Mouse (Mus musculus) adrenal gland, adult 2 months (tissue): ENCODE results near the gene Fermt1. TPM values are rescaled to one million over a fixed set of nuclear protein-coding genes. Genes with fewer than 3 reads are reported as not detected.

ENCODE experiments used
- DNase-seq: peaks from one replicate; pipeline ENCODE4 v3.0.0; 2021
- polyA plus RNA-seq: library from polyadenylated mRNA; depleted of rRNA; stranded (reverse); fragments of >200 nt; gene quantifications from 2 replicates; pipeline ENCODE4 v1.2.3, GENCODE M21; 2012
- total RNA-seq, 2 experiments: library from RNA; stranded (reverse); gene quantifications; 2 replicates each; pipeline ENCODE4 v1.2.3; 2021

Fermt1 gene
- total and polyA plus RNA-seq, 3 experiments: not detected

DNA sequence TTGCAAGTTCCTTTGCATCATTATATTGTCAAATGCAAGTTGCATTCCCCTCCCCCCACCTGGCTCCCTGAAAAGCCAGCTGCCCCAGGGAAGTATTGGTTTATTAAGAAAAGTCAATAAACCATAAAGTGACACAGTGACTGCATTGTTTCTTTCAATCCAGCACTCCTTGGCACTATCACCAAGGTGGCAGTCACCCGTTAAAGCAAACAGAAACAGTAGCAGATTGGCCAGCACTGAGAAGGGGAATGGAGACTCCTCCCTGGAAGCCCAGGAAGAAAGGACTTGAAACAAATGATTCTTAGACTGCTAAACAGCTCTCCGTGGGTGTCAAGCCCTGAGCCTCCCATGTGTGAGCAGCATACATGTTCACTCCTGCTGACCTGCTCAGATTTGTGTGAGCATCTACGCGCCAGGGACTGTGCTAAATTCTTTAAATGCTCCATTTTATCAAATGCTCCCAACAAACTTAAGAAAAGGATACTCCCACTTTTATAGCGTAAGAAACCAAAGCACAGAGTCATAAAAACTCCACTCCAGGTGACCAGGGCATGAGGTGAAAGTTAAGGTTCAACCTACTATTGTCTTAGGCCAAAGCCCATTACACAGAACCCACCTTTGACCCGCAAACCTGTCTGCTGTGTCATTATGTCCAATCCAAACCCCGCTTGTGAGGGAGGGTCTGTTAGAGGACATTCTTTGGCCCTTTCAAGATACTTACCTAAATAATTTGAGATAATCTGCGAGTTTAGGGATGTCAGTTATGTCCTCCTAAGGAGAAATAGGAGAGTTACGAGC lies 23.4 kb downstream of the Fermt1 start:
- DNase-seq: no peak

DNA sequence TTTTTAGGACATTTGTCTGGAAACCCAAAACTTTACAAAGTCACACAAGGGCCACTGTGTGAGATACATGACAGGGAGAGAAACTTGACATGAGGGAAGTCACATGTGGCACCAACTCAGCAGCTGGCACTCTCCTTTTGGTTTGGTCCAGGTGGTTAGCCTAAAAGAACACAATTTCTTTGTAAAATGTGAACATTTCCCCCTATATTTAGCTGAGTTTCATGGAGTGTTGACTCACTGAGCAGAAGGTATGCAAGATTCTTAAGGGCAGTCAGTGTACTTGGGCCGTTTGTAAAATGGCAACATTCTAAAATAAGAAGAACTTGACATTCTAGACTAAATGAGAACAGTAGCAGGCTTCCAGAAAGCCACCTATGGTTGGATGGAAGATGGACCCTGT lies 30.9 kb downstream of the Fermt1 start:
- DNase-seq: no peak

DNA sequence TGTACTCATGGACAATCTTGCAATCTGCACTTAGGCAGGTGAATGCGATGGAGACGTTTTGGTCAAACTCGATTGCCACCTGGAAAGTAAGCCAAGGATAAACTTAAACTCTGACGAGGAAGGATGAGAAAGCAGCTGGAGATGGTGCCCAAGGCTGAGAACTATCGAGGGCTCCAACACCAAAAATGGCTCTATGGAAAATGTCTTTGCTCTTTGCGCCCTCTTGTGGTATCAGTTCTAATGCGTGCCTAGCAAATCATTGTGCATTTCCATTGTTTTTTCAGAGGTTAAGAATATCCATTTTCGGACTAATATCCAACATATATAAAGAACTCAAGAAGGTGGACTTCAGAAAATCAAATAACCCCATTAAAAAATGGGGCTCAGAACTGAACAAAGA lies 38.9 kb downstream of the Fermt1 start:
- DNase-seq: peak; percentile 60

DNA sequence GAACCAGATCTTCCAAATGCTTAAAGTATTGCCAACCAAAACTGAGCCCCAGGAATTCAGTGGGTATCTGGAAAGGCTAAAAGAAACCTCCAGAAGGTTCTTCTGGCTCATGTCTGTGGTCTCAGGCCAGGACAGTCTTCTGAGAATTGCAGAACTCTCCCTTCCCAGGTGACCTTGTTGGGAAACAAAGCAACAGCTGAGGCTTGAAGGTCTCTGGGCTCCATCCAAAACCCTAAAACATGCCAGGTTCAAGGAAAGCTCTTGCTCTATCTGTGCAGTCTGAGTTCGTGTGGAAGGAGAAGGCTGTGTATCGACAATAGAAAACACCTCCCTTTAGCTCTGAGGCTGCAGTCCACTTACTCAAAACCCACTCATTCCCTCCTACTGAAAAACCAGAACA lies 40.7 kb downstream of the Fermt1 start:
- DNase-seq: peak; percentile 70

DNA sequence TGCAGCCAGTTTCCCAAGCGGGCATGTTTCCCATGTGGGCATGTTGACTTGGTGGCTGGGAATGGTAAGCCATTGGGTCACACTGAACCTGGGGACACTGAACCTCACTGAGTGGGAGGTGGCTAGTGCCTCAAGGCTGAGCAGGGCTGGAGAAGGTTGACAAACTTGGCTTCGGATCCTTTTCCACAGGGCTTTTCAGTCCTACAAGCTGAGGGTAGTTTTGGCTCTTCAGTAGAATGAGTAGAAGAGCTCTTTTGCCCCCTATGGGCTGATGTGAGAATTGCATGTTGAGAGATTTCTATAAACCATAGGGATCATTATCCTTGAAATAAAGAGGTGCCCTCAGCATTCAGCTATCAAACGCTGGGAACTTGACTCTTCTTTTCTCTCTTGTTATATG lies 42.2 kb downstream of the Fermt1 start:
- peak; percentile 85 for DNase-seq

DNA sequence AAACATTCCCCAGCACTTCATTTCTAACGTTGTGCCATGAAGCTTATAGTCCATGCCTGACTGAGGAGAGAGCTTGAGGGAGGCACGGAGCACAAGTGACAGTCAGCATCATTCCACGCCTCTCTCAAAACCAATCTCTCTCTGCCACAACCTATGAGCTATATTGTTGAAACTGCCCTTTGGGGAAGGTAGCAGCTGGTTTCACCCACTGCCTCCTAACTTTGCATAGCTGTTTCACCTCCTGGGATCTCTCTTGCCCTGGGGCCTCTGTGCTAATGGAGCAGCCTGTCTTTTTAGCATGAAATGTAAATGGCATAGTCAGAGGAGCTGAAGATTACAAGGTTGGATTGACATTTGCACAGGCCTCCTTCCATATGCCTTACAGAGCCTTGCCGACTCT lies 43.6 kb downstream of the Fermt1 start:
- DNase-seq: no peak

DNA sequence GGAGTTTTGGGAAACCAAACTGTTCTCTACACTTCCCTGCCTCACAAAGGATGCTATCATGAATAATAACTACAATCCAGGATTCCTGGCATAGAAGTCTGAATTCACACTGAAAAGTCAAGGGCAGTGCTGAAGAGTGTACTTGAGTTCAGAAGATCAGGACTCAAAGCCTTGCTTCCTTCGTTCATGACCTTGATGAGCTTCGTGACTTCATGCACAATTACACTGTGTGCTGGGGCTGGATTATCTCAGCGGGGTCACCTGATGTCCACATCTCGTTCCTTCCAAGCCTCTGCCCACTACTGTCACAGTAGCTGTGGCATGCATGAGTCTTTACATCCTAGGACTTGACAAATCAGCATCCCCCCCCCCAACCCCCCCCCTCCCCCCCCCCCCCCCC lies 44.1 kb downstream of the Fermt1 start:
- peak; percentile 62 for DNase-seq

DNA sequence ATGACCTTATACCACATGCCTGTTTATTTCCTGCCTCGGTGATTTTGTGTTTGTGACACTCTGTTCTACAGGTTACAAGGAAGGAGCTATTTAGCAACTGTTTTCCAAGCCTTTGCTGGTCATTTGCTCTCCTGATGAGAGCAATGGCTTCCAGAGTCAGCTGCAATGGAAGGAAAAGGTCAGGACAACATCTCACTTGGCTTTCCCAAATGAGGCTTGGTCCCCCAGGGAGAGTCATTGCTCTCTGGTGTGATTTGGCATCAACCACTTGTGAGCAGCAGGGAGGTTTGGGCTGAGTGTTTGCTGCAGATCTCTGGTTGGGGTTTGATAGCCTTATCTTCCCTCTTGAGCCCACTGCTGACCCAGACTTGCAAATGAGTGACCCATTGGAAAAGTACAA lies 45.1 kb downstream of the Fermt1 start:
- no peak for DNase-seq

DNA sequence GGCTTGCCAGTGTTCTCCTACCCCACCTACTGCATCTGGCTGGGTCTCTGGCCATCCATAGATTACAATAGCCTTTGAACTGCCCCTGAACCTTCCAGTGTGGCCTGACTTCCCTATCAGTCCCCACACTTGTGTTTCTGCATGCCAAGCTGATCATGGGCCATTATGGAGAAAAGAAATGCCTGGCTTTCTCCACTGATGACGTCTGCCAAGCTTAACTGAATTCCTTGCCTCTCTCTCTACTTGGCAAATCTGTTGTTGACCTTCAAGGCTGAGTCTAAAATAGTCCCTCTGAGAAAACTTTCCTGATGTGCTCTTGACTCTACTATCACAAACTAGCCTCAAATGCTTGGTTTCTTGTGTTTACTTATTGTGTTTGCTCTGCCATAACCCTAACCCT lies 47.5 kb downstream of the Fermt1 start:
- no peak for DNase-seq

DNA sequence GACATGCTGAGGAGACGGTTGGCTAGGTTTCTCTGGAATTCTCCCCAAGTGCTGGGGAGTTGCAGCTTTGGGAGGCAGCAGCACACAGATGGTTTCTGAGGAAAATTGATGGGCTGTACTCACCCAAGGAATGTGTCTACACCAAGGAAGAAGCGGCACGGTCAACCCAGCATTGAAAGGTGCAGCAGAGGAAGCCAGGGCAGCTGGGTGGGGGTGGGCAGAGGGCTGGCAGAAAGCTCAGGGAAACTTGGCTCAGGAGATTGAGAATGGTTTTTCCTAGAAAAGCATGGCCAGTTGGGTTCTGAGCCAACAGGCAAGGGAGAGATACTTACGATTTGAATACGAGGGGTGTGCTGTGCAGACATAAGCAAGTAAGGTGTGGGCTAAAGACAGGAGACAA lies 51.9 kb downstream of the Fermt1 start:
- DNase-seq: no peak

DNA sequence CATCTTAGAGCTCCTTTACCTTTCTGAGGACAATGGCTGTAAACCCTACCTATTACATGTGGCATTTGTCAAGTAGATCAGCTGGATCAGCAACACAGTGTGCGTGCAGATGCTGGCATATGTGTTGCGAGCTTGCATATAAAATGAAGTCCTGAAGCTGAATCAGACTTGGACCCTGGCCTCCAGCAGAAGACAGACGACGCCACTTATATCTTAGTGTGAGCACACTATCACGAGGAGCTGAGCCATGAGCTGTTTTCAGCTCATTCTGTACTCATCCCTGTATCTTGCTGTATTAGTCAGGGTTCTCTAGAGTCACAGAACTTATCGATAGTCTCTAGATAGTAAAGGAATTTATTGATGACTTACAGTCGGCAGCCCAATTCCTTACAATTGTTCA lies 60.4 kb downstream of the Fermt1 start:
- no peak for DNase-seq

DNA sequence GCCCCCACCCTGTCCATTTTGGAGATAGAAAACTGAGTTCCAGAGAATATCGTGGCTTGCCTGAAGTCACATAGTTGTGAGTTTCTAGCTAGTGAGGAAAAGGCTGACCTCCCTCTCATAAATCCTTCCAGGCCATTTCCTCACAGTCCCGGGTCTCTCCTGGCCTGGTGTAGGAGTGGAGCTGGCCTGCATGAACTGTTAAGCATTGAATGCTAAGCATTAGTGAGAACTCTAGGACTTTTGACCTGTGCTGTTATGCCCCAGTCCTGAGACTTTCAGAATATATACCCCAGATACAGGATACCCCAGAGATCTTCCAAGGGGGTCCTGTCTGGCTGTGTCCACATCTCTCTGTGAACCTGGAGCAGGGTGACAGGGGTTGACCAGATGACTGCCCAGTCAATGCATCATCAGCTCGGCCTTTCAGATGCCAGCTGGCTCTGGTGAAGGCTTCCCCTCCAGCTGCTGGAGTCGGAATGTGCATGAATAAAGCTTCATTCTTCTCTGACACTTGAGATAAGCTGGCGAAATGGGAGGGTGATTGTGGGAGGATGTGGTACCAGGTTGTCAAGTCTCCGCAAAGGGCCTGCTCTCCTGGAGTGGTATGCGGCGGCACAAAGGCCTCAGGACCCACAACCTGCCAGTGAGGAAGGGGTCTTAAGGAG lies 61.3 kb downstream of the Fermt1 start:
- DNase-seq: peak; percentile 82

DNA sequence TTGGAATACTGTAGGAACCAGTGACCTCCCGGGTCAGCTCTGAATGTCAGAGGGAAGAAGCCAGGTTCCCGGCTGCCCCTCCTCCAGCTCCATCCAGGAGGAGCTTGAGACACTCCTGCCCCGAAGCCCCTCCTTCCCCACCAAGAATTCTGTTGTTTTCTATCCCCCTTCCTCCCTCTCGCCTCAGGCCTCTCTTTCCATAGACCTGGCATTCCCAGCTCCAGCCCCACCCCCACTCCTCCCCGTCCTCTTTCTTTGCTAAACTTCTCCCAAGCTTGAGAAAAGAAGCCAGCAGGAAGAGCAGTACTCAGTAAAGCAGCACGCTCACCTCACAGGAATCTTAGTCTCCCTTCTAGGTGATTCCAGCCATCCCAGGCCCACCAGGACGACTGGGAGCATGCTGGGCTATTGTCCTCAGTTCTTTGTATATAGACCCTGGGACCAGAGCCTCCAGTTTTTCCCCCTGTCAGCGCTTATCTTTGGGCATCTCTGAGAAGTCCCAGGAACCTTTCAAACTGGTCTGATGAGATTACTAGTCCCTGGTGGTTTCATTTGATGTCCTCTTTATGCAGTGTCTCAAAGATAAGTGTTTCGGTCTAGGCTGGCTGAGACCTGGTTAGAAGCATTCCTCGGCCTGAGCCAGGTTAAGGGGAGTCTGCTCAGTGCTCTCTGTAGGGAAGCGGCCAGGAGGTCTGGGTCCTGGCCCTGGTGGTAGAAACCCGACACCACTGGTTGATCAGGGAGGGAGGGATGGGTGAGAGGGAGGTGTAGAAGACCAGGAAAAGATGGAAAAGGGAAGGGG lies 64.7 kb downstream of the Fermt1 start, which contains the start of gene Lrrn4:
Lrrn4 (minus strand) TSS at position 48 of the 802 bp plus-strand sequence.
- DNase-seq: no peak

DNA sequence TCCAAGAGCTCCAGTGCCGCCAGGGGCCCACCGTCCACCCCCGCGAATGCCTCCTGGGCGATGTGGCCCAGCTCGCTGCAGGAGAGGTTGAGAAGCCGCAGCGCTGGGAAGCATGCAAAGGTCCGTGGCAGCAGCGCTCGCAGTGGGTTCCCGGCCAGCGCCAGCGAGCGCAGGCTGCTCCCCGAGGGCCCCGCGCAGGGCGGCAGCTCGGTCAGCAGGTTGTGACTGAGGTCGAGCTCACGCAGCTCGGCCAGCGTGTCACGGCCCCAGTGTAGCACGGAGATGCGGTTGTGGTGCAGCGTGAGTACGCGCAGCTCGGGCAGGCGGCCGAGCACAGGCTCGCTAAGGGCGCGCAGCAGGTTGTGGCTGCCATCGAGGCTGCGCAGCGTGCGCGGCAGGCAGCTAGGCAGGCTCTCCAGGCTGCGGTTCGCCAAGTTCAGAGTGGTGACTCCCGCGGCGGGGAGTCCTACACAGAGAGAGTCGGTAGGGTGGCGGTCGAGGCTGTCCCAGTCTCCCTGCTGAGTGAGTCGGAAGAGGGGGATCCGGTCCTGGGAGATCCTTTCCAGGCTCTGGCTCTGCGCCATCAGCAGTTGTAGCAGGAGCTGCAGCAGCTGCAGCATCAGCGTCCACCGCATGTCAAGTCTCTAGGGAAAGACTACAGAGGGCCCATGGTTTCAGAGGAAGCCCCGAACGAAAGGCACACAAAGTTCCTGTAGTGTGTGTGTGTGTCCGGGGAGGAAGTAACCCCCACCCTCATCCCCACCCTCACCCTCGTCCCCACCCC lies 66.3 kb downstream of the Fermt1 start:
- peak; percentile 65 for DNase-seq

DNA sequence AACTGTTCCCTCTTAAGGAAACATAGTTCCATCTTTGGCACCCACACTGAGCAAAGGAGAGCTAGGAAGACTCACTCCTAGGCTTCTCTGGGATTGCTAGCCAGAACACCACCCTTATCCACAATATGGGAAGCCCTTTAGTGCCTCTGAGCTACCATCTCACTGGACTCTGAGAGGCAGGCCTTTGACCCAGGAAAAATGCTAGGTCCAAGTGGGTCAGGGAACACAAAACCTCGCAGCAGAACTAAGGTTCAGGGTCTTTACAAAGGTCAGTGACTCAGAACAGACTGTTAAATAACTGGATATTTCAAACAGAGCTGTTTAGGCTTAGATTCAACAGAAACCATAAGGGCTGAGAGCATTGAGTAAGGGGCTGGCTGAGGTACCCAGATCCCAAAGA lies 68.7 kb downstream of the Fermt1 start:
- peak; percentile 64 for DNase-seq

DNA sequence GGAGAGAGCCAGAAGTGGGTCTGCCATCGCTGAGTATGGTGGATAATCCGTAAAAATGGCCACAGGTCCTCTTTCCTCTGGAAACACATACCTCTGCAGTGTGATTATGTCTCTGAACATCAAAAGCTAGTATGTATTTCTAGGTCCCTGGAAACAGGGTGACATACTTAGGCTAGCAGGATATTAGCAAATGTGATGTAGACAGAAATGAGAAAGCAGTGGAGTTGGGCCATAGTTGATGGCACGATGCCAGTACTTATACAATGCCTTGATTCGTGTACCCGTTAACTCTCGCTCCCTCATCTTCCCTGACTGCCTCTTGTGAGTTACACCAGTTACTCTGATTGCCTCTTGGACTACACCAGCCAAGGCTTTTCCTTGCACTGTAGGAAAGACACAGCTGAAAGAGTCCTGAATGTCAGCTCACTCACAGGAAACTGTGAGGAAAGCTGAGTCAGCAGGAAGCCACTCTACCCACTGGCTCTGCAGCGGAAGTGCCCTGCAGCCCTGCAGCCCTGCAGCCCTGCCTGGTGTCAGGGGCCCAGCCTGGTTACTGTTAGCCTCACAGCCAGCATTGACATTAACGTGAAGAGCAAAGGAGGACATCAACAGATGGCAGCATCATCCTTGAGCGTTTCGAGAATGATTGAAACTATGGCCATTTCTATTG lies 71.9 kb downstream of the Fermt1 start:
- no peak for DNase-seq

DNA sequence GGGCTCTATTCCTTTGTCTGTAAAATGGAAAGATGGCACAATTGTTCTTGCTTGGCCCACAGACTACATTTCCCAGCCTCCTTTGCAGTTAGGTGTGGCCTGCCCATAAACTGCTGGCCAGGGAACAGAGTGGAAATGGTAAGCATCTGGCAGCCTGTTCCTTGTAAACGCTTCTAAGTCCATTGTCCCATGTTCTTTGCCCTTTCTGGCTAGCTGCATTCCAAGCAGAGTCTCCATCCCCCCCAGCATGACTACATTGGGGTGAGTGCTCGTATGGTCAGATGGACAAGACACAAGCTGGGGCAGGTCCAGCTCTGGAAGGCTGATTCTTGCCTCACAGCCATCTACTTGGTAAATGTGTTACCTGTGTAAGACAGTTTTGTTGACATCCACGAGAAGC lies 74.0 kb downstream of the Fermt1 start:
- DNase-seq: no peak

DNA sequence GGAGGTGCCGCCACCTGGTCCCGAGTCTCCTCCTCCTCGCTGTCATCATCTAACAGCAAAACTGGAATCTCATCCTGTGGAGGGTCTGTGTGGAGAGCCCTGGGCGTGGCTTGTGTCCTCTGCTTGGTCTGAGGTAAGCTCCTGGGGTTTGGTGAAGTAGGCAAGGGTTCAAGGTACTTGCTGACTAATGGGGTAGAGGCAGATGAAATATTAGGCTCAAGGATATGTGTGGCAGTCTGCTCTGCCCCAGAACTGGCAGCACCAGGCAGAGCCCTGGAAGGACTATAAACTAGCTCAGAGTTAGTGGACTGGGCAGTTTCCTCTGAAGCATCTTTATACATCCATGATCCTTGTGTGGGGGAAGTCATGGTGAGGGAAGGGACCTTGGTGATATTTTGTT lies 75.4 kb downstream of the Fermt1 start:
- peak; percentile 77 for DNase-seq

DNA sequence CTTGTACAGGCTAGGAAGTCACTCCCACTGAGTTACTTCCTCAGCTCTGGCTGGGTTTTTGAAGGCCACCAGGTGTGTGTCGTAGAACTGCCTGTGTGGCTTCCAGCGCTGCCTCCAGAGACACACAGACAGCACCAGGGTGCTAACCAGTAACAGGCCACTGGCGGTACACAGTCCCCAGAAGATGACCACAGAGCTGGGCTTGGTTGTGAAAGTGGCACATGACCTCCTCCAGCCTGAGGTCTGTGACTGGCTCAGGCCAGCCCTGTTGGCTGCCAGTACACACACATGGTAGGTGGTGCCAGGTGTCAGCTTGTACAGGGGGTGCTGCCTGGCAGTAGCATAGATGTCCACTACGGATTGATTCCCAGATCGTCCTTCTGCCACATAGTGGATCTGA lies 76.0 kb downstream of the Fermt1 start:
- DNase-seq: peak; percentile 81

DNA sequence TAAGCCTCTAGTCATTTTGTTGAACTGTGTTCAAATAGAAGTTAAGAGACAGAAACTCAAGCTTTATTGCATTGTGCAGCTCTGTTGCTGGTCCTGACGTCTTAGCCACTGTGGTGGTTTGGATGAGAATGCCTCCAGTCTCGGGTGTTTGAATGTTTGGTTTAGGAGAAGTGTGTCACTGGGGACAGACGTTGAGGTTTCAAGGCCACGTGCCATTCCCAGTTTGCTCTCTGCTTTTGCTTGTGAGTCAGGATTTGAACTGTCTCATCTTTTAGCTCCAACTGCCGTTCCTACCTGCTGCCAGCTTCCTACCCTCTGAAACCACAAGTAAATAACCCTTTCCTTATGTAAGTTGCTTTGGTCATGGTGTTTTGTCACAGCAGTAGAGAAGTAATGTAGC lies 78.2 kb downstream of the Fermt1 start:
- peak; percentile 76 for DNase-seq

DNA sequence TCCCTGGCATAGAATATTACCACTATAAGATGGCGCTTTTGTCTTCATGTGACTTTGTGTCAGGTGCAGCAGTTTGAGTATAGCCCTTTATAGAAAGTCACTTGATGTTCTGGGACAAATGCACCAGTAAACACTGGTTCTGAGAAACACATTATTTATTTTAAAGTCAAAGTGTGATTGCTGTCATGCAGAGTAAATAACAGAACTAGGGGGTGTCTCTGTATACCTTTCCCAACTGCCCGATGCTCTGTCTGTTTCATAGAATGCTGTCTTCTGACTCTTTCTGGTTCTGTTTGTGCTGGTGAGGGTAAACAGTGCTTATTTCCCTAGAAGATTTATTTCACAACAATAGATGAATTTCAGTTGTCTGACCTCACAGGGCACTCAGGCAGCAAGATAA lies 82.4 kb downstream of the Fermt1 start:
- no peak for DNase-seq

DNA sequence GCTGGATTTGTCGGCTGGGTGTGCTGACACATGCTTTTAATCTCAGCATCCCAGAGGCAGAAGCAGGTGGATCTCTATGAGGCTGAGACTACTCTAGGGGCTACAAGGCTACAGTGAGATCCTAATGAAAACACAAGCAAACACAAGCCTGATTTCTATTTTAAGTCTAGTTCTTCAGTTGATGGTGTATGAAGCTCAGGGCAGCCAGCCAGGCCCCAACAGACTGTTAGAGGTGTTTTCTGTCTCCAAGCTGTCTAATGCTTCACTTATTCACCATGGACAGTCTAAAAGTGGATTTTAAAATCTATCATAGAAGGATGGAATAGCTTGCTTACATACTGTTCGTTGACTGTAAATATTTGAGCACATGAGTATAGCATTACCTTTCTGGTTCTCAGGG lies 84.2 kb downstream of the Fermt1 start:
- no peak for DNase-seq
